Mouse (Mus musculus) kidney, postnatal 0 days (tissue): ENCODE measurements around the gene Wasf3. TPM values are rescaled to one million over a fixed set of nuclear protein-coding genes. Genes with fewer than 3 reads are reported as not detected.
A peak's percentile ranks its signal among the peaks of the same experiment; 100 is the strongest.

Experiments used
- ATAC-seq: fragments of 200-750 bp; cut with Nextera tagmentation; replicated peaks from 2 replicates; pipeline ENCODE4 v1.8.0; 2017; ENCODE audit warnings: low read depth, moderate number of reproducible peaks, moderate TSS enrichment, moderate library complexity; ENCODE audit not compliant: low FRiP score
- DNase-seq: peaks from one replicate; pipeline ENCODE4 v3.0.0-alpha.2; 2016; ENCODE audit warnings: low spot score
- H3K27ac ChIP-seq: fragments of 300-500 bp; sonication (generic); 2 replicates; pipeline ENCODE4 v1.5.1; 2014; ENCODE audit warnings: mild to moderate bottlenecking
- H3K27me3 ChIP-seq: fragments of 300-500 bp; sonication (generic); 2 replicates; pipeline ENCODE4 v1.6.1; 2014; ENCODE audit warnings: low read length, mixed read lengths; ENCODE audit not compliant: insufficient read depth
- H3K36me3 ChIP-seq: fragments of 300-500 bp; sonication (generic); 2 replicates; pipeline ENCODE4 v1.6.1; 2014; ENCODE audit warnings: low read length, mixed read lengths; ENCODE audit not compliant: insufficient read depth
- H3K4me1 ChIP-seq: fragments of 300-500 bp; sonication (generic); replicated peaks from 2 replicates; pipeline ENCODE4 v1.6.1; 2014; ENCODE audit warnings: antibody characterized with exemption, low read length, mixed read lengths; ENCODE audit not compliant: insufficient read depth
- H3K4me2 ChIP-seq: fragments of 300-500 bp; sonication (generic); 2 replicates; pipeline ENCODE4 v1.6.1; 2014; ENCODE audit warnings: mild to moderate bottlenecking, low read length, moderate library complexity, mixed read lengths
- H3K4me3 ChIP-seq: fragments of 300-500 bp; sonication (generic); replicated peaks from 2 replicates; pipeline ENCODE4 v1.5.1; 2014; ENCODE audit warnings: low read depth, low read length
- H3K9ac ChIP-seq: fragments of 300-500 bp; sonication (generic); 2 replicates; pipeline ENCODE4 v1.6.1; 2014; ENCODE audit warnings: low read depth, low read length
- H3K9me3 ChIP-seq: fragments of 300-500 bp; sonication (generic); replicated peaks from 2 replicates; pipeline ENCODE4 v1.6.1; 2016; ENCODE audit warnings: low read length, inconsistent platforms, mixed read lengths
- CTCF ChIP-seq: IDR thresholded peaks from 2 replicates; pipeline ENCODE4 v1.5.1; 2016; ENCODE audit warnings: antibody characterized with exemption, low read depth, mild to moderate bottlenecking, moderate library complexity
- WGBS: fragments of 180-500 bp; shearing (Covaris S2); extraction: QIAGEN DNeasy Blood & Tissue Kit; methylation state at CpG from one replicate; pipeline ENCODE4 v1.1.7; 2014; 5-methylcytosine and 5-hydroxymethylcytosine counted together
- polyA plus RNA-seq: library from polyadenylated mRNA; unstranded; fragments of >200 nt; fragmentation: Nextera tagmentation; extraction: Ambion mirVana; gene quantifications from 2 replicates; pipeline ENCODE4 v1.2.1, GENCODE M21; 2015

The Wasf3 gene
- polyA plus RNA-seq, 1 experiment from 2014 or later: 2.0 TPM

DNA sequence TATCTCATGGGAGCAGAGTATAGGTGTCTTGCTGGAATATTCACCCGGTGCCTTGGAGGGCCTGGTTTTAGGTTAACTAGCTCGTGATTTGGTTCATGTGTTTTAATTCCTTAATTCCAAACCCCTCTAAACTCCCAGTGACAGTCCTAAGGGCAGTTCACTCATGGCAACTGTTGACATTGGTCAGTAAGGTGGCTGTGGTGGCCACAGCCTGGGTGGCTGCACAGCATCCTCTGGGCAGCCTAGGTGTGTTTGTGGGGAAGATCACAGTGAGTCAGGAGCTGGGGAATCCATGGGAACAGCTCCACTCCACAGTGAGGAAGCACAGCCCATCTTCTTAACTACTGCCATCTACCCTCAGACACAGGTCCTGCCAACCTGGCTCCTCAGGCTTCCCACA is 61.8 kb downstream of the Wasf3 start:
- H3K4me1 ChIP-seq: no peaks in the 10 kb centered on the region
- 46% methylated on average over 2 of the region's 2 CpGs for WGBS
- no peak overlapping the region for H3K4me3 ChIP-seq
- TF ChIP-seq CTCF: no peak
- H3K27me3 ChIP-seq: no peaks in the 10 kb centered on the region
- no peak overlapping the region for H3K9ac ChIP-seq
- H3K9me3 ChIP-seq: no peaks in the 10 kb centered on the region
- H3K27ac ChIP-seq: no peak overlapping the region
- ATAC-seq (no peak), DNase-seq (no peak)
- no peak overlapping the region for H3K4me2 ChIP-seq
- no peaks in the 10 kb centered on the region for H3K36me3 ChIP-seq

- no peaks in the 10 kb centered on the region for H3K4me1 ChIP-seq
- no peaks in the 10 kb centered on the region for H3K36me3 ChIP-seq
- TF ChIP-seq CTCF: no peak
- no peak overlapping the region for H3K4me3 ChIP-seq
- H3K27me3 ChIP-seq: no peaks in the 10 kb centered on the region
- WGBS: 40% methylated on average over 11 of the region's 11 CpGs
- ATAC-seq (peak; percentile 68; the same call in 1 of the 2 replicates), DNase-seq (peak; percentile 11)
- H3K9ac ChIP-seq: no peak overlapping the region
- H3K9me3 ChIP-seq: no peaks in the 10 kb centered on the region
- no peak overlapping the region for H3K4me2 ChIP-seq
- no peak overlapping the region for H3K27ac ChIP-seq
These were observed 66.9 kb downstream of the Wasf3 start for GRCm38 (mm10) chr5:146451592-146452254.

DNA sequence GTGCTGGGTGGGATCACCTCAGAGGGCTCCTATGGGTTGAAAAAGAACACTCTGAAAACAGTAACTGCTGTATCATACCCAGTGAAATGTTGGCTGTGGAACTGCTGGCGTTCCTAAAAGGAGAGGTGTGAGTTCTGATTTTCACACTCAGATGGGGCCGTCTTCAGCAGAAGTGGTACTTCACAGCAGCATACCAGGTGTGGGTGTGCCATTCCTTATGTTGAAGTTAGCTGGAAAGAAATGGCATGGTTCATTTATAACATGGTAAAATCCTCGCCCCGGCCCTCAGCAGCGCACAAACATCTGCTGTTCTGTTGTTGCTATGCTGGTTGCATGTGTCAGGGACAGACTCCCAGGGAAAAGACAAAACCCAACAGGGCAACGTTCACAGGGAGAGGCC is 68.8 kb downstream of the Wasf3 start:
- H3K36me3 ChIP-seq: no peaks in the 10 kb centered on the region
- no peaks in the 10 kb centered on the region for H3K9me3 ChIP-seq
- H3K27ac ChIP-seq: no peak overlapping the region
- no peak overlapping the region for H3K4me3 ChIP-seq
- H3K4me1 ChIP-seq: no peaks in the 10 kb centered on the region
- WGBS: 89% methylated on average over 6 of the region's 6 CpGs
- no peaks in the 10 kb centered on the region for H3K27me3 ChIP-seq
- ATAC-seq (no peak), DNase-seq (no peak)
- no peak overlapping the region for H3K9ac ChIP-seq
- TF ChIP-seq CTCF: no peak
- H3K4me2 ChIP-seq: no peak overlapping the region

- no peak for ATAC-seq
- Histone ChIP-seq H3K4me1 (no peaks in the 10 kb centered on the region), H3K9me3 (no peaks in the 10 kb centered on the region), H3K27ac (no peak overlapping the region), H3K9ac (no peak overlapping the region), H3K4me2 (no peak overlapping the region), H3K36me3 (no peaks in the 10 kb centered on the region), H3K4me3 (no peak overlapping the region), H3K27me3 (no peaks in the 10 kb centered on the region)
- DNase-seq: peak; percentile 12
- no peak for TF ChIP-seq CTCF
- 47% methylated on average over 8 of the region's 8 CpGs for WGBS
These were observed 76.8 kb downstream of the Wasf3 start for GRCm38 (mm10) chr5:146461612-146462011.

GRCm38 (mm10) chr5:146466663-146467062 is 81.9 kb downstream of the Wasf3 start:
- Histone ChIP-seq H3K27me3 (no peaks in the 10 kb centered on the region), H3K9me3 (no peaks in the 10 kb centered on the region), H3K27ac (no peak overlapping the region), H3K4me2 (no peak overlapping the region), H3K4me3 (no peak overlapping the region), H3K4me1 (no peaks in the 10 kb centered on the region), H3K9ac (no peak overlapping the region), H3K36me3 (no peaks in the 10 kb centered on the region)
- WGBS: 81% methylated on average over 19 of the region's 19 CpGs
- no peak for ATAC-seq
- no peak for TF ChIP-seq CTCF
- DNase-seq: no peak

GRCm38 (mm10) chr5:146468311-146468710 is 83.5 kb downstream of the Wasf3 start:
- 85% methylated on average over 9 of the region's 9 CpGs for WGBS
- no peaks in the 10 kb centered on the region for H3K27me3 ChIP-seq
- H3K9ac ChIP-seq: no peak overlapping the region
- no peak for ATAC-seq
- no peak overlapping the region for H3K4me2 ChIP-seq
- no peak overlapping the region for H3K4me3 ChIP-seq
- H3K4me1 ChIP-seq: no peaks in the 10 kb centered on the region
- no peak for DNase-seq
- H3K36me3 ChIP-seq: no peaks in the 10 kb centered on the region
- TF ChIP-seq CTCF: no peak
- no peaks in the 10 kb centered on the region for H3K9me3 ChIP-seq
- no peak overlapping the region for H3K27ac ChIP-seq

DNA sequence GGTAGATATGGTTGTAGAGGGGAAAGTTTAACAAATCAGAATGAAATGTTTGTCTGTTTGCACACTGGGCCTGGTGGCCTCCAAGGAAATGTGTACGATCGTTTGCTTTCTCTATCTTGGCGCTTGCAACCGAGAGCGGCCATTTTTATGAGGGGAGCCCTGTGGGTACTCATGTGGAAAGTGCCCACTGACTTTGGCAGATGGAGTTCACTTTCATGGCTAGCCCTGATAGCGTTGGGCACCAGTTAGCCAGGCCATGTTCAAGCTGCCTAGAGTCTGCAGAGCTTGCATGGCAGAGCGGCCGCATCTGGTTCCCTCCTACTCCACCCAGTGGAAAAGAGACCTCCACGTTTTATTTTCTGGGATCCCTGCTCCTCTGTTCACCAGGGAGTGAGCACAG is 86.0 kb downstream of the Wasf3 start:
- Histone ChIP-seq H3K27me3 (no peaks in the 10 kb centered on the region), H3K4me2 (no peak overlapping the region), H3K4me1 (no peaks in the 10 kb centered on the region), H3K4me3 (no peak overlapping the region), H3K9ac (no peak overlapping the region), H3K36me3 (no peaks in the 10 kb centered on the region), H3K27ac (no peak overlapping the region), H3K9me3 (no peaks in the 10 kb centered on the region)
- ATAC-seq (no peak), DNase-seq (no peak)
- TF ChIP-seq CTCF: no peak
- 82% methylated on average over 9 of the region's 9 CpGs for WGBS
